Mouse (Mus musculus) liver, postnatal 0 days (tissue): ENCODE measurements at regions not wholly inside any gene's neighbourhood (a gene's known extent, or its start where the extent isn't known, plus 50 kb on each side); places are given as distances from the start of the nearest gene placed in this dataset.

Experiments
- ATAC-seq: fragments of 200-750 bp; cut with Nextera tagmentation; 2 replicates; pipeline ENCODE4 v1.8.0; 2017; ENCODE audit warnings: mild to moderate bottlenecking, moderate library complexity
- DNase-seq: peaks from one replicate; pipeline ENCODE4 v3.0.0-alpha.2; 2016
- H3K27ac ChIP-seq: fragments of 300-500 bp; sonication (generic); 2 replicates; pipeline ENCODE4 v1.5.1; 2014; ENCODE audit warnings: antibody characterized with exemption, moderate library complexity, mild to moderate bottlenecking, low read depth
- H3K27me3 ChIP-seq: fragments of 300-500 bp; sonication (generic); 2 replicates; pipeline ENCODE4 v1.6.1; 2014; ENCODE audit warnings: low read length, control low read depth, mixed read lengths; ENCODE audit not compliant: insufficient read depth
- H3K36me3 ChIP-seq: fragments of 300-500 bp; sonication (generic); replicated peaks from 2 replicates; pipeline ENCODE4 v1.6.1; 2014; ENCODE audit warnings: mild to moderate bottlenecking, control low read depth, low read length, moderate library complexity, mixed read lengths; ENCODE audit not compliant: insufficient read depth
- H3K4me1 ChIP-seq: fragments of 300-500 bp; sonication (generic); 2 replicates; pipeline ENCODE4 v1.6.1; 2014; ENCODE audit warnings: antibody characterized with exemption, mild to moderate bottlenecking, control low read depth; ENCODE audit not compliant: insufficient read depth
- H3K4me2 ChIP-seq: fragments of 300-500 bp; sonication (generic); 2 replicates; pipeline ENCODE4 v1.6.1; 2014; ENCODE audit warnings: low read depth, mild to moderate bottlenecking, low read length, moderate library complexity, mixed read lengths
- H3K4me3 ChIP-seq: fragments of 300-500 bp; sonication (generic); 2 replicates; pipeline ENCODE4 v1.5.1; 2014; ENCODE audit warnings: low read depth, low read length
- H3K9ac ChIP-seq: fragments of 300-500 bp; sonication (generic); replicated peaks from 2 replicates; pipeline ENCODE4 v1.6.1; 2014; ENCODE audit warnings: mild to moderate bottlenecking, moderate library complexity
- H3K9me3 ChIP-seq: fragments of 300-500 bp; sonication (generic); 2 replicates; pipeline ENCODE4 v1.6.1; 2016; ENCODE audit warnings: mild to moderate bottlenecking, control low read depth, low read length, mixed read lengths
- CTCF ChIP-seq: sonication (generic); IDR thresholded peaks from 2 replicates; pipeline ENCODE4 v1.5.1; 2016; ENCODE audit warnings: antibody characterized with exemption, low read depth
- EP300 ChIP-seq: IDR thresholded peaks from 2 replicates; pipeline ENCODE4 v1.6.1; 2016; ENCODE audit warnings: antibody characterized with exemption, low read depth, mild to moderate bottlenecking
- WGBS: fragments of 180-500 bp; shearing (Covaris S2); extraction: QIAGEN DNeasy Blood & Tissue Kit; methylation state at CpG from one replicate; pipeline ENCODE4 v1.1.7; 2014; ENCODE audit not compliant: insufficient replicate concordance; 5-methylcytosine and 5-hydroxymethylcytosine counted together

GRCm38 (mm10) chr17:45943244-45943643 lies 88.9 kb downstream of the Vegfa start:
- ATAC-seq (no peak), DNase-seq (no peak)
- WGBS = 70% methylated on average over 6 of the region's 6 CpGs

DNA sequence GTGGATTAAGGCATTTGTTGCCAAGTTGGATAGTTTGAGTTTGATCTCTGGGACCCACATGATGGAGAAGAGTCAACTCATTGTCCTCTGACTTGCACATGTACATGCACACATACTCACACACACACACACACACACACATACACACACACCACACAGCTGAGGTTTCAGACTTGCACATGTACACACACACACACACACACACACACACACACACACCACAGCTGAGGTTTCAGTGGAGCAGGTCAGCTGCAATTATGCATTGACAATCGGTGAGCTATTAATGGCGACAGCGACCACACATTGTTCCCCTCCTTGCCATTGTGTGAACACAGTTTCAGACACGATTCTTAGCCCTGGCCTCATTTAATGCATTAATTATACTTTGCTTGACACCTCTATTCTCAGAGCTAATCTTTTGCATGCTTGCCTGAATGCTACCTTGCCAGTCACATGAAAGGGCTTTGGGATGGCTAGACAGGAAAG lies 90.2 kb downstream of the Vegfa start:
- Histone ChIP-seq H3K4me2 (no peak overlapping the region), H3K36me3 (no peaks in the 10 kb centered on the region), H3K4me1 (peaks cover 2% of the 10 kb centered on the region; the same call in 1 of the 2 replicates), H3K9me3 (no peaks in the 10 kb centered on the region), H3K27ac (no peak overlapping the region), H3K27me3 (no peaks in the 10 kb centered on the region), H3K4me3 (no peak overlapping the region), H3K9ac (no peak overlapping the region)
- ATAC-seq = no peak
- TF ChIP-seq EP300 (no peak), CTCF (no peak)
- 75% methylated on average over 4 of the region's 4 CpGs for WGBS
- DNase-seq = no peak

More at GRCm38 (mm10) chr17:45943244-45943643, 88.9 kb downstream of the Vegfa start:
- Histone ChIP-seq H3K9me3 (no peaks in the 10 kb centered on the region), H3K4me2 (no peak overlapping the region), H3K9ac (no peak overlapping the region), H3K36me3 (no peaks in the 10 kb centered on the region), H3K4me3 (no peak overlapping the region), H3K27ac (no peak overlapping the region), H3K4me1 (peaks cover 2% of the 10 kb centered on the region; the same call in 1 of the 2 replicates), H3K27me3 (no peaks in the 10 kb centered on the region)
- TF ChIP-seq CTCF (no peak), EP300 (no peak)

GRCm38 (mm10) chr17:45940121-45940813 lies 91.9 kb downstream of the Vegfa start:
- H3K27ac ChIP-seq = no peak overlapping the region
- 66% methylated on average over 16 of the region's 16 CpGs for WGBS
- H3K36me3 ChIP-seq = no peaks in the 10 kb centered on the region
- peaks cover 2% of the 10 kb centered on the region; the same call in 1 of the 2 replicates for H3K4me1 ChIP-seq
- TF ChIP-seq EP300 (no peak), CTCF (no peak)
- ATAC-seq (no peak), DNase-seq (no peak)
- H3K4me3 ChIP-seq = no peak overlapping the region
- H3K9me3 ChIP-seq = no peaks in the 10 kb centered on the region
- H3K27me3 ChIP-seq = no peaks in the 10 kb centered on the region
- no peak overlapping the region for H3K9ac ChIP-seq
- H3K4me2 ChIP-seq = no peak overlapping the region

DNA sequence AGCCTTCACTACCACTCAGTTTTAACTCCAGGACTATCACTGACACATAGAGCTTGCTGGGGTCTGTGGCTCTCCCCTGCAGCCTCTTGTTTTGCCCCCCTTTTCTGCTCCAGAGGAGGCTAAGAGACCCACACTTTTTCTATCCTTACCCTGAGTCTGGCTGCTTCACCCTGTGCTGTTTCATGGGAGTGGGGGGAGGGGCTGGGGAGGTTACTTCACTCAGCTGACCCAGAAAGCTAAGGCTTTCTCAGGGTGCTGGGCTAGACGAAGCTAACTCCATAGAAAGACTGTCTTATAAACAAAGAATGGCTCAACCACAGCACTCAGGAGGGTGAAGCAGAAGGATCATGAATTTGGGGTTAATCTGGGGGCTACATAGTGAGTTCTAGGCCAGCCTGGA lies 93.9 kb downstream of the Vegfa start:
- no peaks in the 10 kb centered on the region for H3K9me3 ChIP-seq
- no peak for ATAC-seq
- no peak overlapping the region for H3K27ac ChIP-seq
- H3K36me3 ChIP-seq = no peaks in the 10 kb centered on the region
- H3K4me1 ChIP-seq = peaks cover 2% of the 10 kb centered on the region; the same call in 1 of the 2 replicates
- WGBS = 62% methylated on average over 1 of the region's 1 CpGs
- DNase-seq = no peak
- no peak overlapping the region for H3K9ac ChIP-seq
- H3K4me3 ChIP-seq = no peak overlapping the region
- H3K4me2 ChIP-seq = no peak overlapping the region
- H3K27me3 ChIP-seq = no peaks in the 10 kb centered on the region
- TF ChIP-seq CTCF (no peak), EP300 (no peak)

DNA sequence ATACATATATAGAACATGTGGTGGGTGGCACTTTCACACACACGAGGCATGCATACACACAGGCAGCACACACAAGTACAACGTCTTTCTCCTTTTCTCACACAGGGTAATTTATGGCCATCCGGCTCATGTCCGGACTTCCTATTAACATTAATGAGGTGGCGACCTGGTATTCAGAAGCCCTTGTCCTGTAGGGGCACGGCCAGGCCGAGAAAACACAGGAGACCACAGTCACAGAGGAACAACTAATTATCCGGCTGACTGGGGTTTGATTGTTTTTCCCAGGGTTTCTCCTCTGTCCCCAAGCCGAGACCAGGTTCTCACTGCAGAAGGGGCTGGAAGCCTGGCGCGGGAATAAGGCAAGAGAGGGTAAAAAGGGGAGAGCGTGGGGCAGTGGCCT lies 95.6 kb downstream of the Vegfa start:
- Histone ChIP-seq H3K4me3 (no peak overlapping the region), H3K4me2 (no peak overlapping the region)

DNA sequence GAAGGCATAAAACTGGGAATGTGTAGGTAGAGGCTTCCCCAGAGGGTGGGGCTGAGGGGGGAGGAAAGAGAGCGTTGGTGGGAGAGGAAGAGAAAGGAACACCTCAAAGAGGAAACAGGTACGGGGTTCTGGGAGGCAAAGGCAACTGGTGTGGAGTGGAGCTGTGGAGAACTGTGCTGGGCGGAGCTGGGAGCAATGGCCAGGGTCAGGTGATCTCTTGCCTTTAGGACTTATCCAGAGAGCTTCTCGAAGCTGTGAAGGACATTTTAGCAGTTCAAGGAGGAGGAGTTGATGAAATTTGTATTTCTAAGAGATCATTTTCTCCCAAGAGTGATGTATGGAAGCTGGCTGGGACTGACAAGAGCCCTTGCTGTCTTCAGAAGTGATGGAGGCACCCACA lies 96.9 kb downstream of the Vegfa start:
- no peak for ATAC-seq
- Histone ChIP-seq H3K4me2 (no peak overlapping the region), H3K36me3 (no peaks in the 10 kb centered on the region), H3K27me3 (no peaks in the 10 kb centered on the region), H3K27ac (no peak overlapping the region), H3K4me1 (peaks cover 2% of the 10 kb centered on the region; the same call in 1 of the 2 replicates), H3K9ac (no peak overlapping the region), H3K9me3 (no peaks in the 10 kb centered on the region), H3K4me3 (no peak overlapping the region)
- TF ChIP-seq EP300 (no peak), CTCF (no peak)
- no peak for DNase-seq
- 53% methylated on average over 4 of the region's 4 CpGs for WGBS

More for the DNA sequence above, 95.6 kb downstream of the Vegfa start:
- H3K9me3 ChIP-seq = no peaks in the 10 kb centered on the region
- TF ChIP-seq CTCF (no peak), EP300 (no peak)
- H3K9ac ChIP-seq = no peak overlapping the region
- DNase-seq (no peak), ATAC-seq (no peak)
- no peaks in the 10 kb centered on the region for H3K36me3 ChIP-seq
- H3K27ac ChIP-seq = no peak overlapping the region
- H3K4me1 ChIP-seq = peaks cover 2% of the 10 kb centered on the region; the same call in 1 of the 2 replicates
- H3K27me3 ChIP-seq = no peaks in the 10 kb centered on the region
- WGBS = 62% methylated on average over 12 of the region's 12 CpGs
